Mouse (Mus musculus): ENCODE data around the gene Rftn1.

DNA sequence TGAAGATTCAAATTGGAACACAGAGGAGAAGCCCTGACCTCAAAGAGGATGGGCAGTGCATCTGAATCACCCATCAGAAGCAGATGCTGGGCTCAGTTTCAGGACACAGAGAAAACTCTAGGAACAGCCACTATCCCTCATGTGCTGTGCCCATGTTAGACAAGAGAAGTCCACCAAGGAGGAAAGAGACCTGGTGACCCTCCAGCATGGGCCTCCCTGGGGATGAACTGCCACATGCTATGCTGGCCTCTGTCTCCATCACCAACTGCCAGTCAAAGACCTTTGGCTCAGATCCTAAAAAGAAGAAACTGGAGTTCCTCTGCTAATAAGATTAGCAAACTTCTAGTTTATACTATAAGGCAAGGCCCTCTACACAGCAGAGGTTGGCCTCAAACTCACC lies 188.7 kb downstream of the Rftn1 start:
- TF ChIP-seq POLR2A (IDR thresholded peaks at IDR 0.05; ENCODE audit: extremely low read depth, insufficient read depth, low read length) (no peak), CTCF (IDR thresholded peaks at IDR 0.05; ENCODE audit: extremely low read depth, insufficient read depth, low read length) (no peak)
